Mouse (Mus musculus) kidney, embryonic 15.5 days (tissue): ENCODE data around the gene Polr2e. TPM values are rescaled to one million over a fixed set of nuclear protein-coding genes. Genes with fewer than 3 reads are reported as not detected.

Experiments
- ATAC-seq: fragments of 200-750 bp; cut with Nextera tagmentation; replicated peaks from 2 replicates; pipeline ENCODE4 v1.8.0; 2017; ENCODE audit warnings: moderate TSS enrichment; ENCODE audit not compliant: low FRiP score
- H3K27ac ChIP-seq: fragments of 300-500 bp; sonication (generic); 2 replicates; pipeline ENCODE4 v1.5.1; 2015; ENCODE audit warnings: mild to moderate bottlenecking, inconsistent platforms
- H3K27me3 ChIP-seq: fragments of 300-500 bp; sonication (generic); 2 replicates; pipeline ENCODE4 v1.6.1; 2015; ENCODE audit warnings: inconsistent platforms
- H3K36me3 ChIP-seq: fragments of 300-500 bp; sonication (generic); 2 replicates; pipeline ENCODE4 v1.6.1; 2015; ENCODE audit warnings: inconsistent platforms
- H3K4me1 ChIP-seq: fragments of 300-500 bp; sonication (generic); 2 replicates; pipeline ENCODE4 v1.6.1; 2015; ENCODE audit warnings: inconsistent platforms
- H3K4me2 ChIP-seq: fragments of 300-500 bp; sonication (generic); 2 replicates; pipeline ENCODE4 v1.6.1; 2015; ENCODE audit warnings: moderate library complexity, mild to moderate bottlenecking, inconsistent platforms
- H3K4me3 ChIP-seq: fragments of 300-500 bp; sonication (generic); replicated peaks from 2 replicates; pipeline ENCODE4 v1.5.1; 2015; ENCODE audit warnings: mild to moderate bottlenecking, inconsistent platforms
- H3K9ac ChIP-seq: fragments of 300-500 bp; sonication (generic); 2 replicates; pipeline ENCODE4 v1.6.1; 2015; ENCODE audit warnings: mild to moderate bottlenecking, inconsistent platforms
- H3K9me3 ChIP-seq: fragments of 300-500 bp; sonication (generic); replicated peaks from 2 replicates; pipeline ENCODE4 v1.6.1; 2016; ENCODE audit warnings: inconsistent platforms
- WGBS: fragments of 180-500 bp; shearing (Covaris S2); methylation state at CpG from one replicate; pipeline ENCODE4 v1.1.7; 2015; ENCODE audit warnings: mixed read lengths; 5-methylcytosine and 5-hydroxymethylcytosine counted together
- polyA plus RNA-seq: library from polyadenylated mRNA; unstranded; fragments of >200 nt; fragmentation: Nextera tagmentation; extraction: Ambion mirVana; gene quantifications from 2 replicates; pipeline ENCODE4 v1.2.1, GENCODE M21; 2015

Gene Polr2e
- 235 and 243 TPM in 2 replicates for polyA plus RNA-seq

DNA sequence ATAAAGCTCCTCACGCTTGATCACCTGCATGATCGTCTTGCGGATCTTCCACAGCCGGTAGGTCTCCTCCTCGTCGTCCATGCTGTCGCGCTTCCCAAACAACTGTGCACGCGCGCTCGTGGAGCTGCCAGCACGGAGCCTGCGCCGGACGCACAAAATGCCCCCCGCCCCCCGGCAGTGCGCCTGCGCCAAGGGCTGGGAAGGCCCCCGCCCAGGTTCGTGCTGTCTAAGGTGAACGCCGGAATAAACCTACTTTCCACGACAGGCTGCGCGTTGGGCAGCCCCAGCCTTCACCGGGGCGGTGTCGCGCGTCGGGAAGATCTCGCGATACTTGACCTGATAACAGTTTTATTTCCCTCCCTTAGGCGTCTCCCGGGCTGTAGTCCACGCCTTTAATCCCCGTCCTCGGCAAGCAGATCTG, at the start of gene Polr2e:
TSS of gene Polr2e (minus strand) at position 237 of the 421 bp plus-strand sequence.
- peak; percentile 98 for ATAC-seq
- WGBS: under 1% methylated on average over 40 of the region's 40 CpGs
- Histone ChIP-seq H3K4me3 (peak within 1 kb of the TSS; percentile 75), H3K4me1 (peaks cover 23% of the 10 kb centered on the region), H3K27ac (peak within 1 kb of the TSS; percentile 63), H3K9me3 (no peaks in the 10 kb centered on the region), H3K4me2 (peak within 1 kb of the TSS; percentile 78), H3K9ac (peak within 1 kb of the TSS; percentile 82), H3K36me3 (peaks cover 39% of the 10 kb centered on the region), H3K27me3 (no peaks in the 10 kb centered on the region)

- no peaks in the 10 kb centered on the region for H3K9me3 ChIP-seq
- WGBS: 43% methylated on average over 4 of the region's 4 CpGs
- no peak overlapping the region for H3K9ac ChIP-seq
- 0 out of 2 replicates have a peak overlapping the region, but pooled peaks have one; percentile 18 for H3K27ac ChIP-seq
- no peaks in the 10 kb centered on the region for H3K27me3 ChIP-seq
- H3K4me1 ChIP-seq: peaks cover 43% of the 10 kb centered on the region
- 0 out of 2 replicates have a peak, but pooled peaks have one; percentile 5 for ATAC-seq
- no peak overlapping the region for H3K4me2 ChIP-seq
- H3K36me3 ChIP-seq: peaks cover 15% of the 10 kb centered on the region
- no peak overlapping the region for H3K4me3 ChIP-seq
These were observed 49.6 kb upstream of the Polr2e start for GRCm38 (mm10) chr10:80089146-80089545.

DNA sequence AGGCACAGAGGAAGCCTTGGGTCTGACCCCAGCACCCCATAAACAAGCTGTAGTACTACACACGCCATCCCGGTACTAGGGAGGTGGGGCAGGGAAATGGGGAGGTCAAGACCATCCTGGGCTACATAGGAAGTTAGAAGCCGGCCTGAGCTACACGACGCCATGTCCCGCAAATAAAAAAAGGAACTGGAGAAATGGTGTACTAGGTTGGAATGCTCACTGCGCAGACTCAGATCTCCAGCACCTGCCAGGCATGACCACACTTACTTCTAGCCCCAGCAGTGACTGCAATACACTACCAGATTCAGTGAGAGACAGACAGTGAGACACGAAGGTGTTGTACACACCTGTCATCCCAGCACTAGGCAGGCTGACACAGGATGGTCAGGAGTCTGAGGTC, 47.9 kb upstream of the Polr2e start:
- H3K9ac ChIP-seq: no peak overlapping the region
- ATAC-seq: no peak
- peaks cover 31% of the 10 kb centered on the region for H3K36me3 ChIP-seq
- no peak overlapping the region for H3K4me2 ChIP-seq
- no peaks in the 10 kb centered on the region for H3K9me3 ChIP-seq
- WGBS: 85% methylated on average over 8 of the region's 8 CpGs
- H3K27me3 ChIP-seq: no peaks in the 10 kb centered on the region
- H3K4me3 ChIP-seq: no peak overlapping the region
- H3K27ac ChIP-seq: 0 out of 2 replicates have a peak overlapping the region, but pooled peaks have one; percentile 9
- peaks cover 33% of the 10 kb centered on the region for H3K4me1 ChIP-seq

- Histone ChIP-seq H3K9ac (no peak overlapping the region), H3K4me3 (no peak overlapping the region), H3K27me3 (no peaks in the 10 kb centered on the region), H3K4me2 (no peak overlapping the region), H3K4me1 (peaks cover 33% of the 10 kb centered on the region), H3K27ac (no peak overlapping the region), H3K36me3 (peaks cover 37% of the 10 kb centered on the region), H3K9me3 (no peaks in the 10 kb centered on the region)
- no peak for ATAC-seq
- WGBS: 66% methylated on average over 3 of the region's 3 CpGs
These were observed 47.3 kb upstream of the Polr2e start for GRCm38 (mm10) chr10:80086847-80087246.

DNA sequence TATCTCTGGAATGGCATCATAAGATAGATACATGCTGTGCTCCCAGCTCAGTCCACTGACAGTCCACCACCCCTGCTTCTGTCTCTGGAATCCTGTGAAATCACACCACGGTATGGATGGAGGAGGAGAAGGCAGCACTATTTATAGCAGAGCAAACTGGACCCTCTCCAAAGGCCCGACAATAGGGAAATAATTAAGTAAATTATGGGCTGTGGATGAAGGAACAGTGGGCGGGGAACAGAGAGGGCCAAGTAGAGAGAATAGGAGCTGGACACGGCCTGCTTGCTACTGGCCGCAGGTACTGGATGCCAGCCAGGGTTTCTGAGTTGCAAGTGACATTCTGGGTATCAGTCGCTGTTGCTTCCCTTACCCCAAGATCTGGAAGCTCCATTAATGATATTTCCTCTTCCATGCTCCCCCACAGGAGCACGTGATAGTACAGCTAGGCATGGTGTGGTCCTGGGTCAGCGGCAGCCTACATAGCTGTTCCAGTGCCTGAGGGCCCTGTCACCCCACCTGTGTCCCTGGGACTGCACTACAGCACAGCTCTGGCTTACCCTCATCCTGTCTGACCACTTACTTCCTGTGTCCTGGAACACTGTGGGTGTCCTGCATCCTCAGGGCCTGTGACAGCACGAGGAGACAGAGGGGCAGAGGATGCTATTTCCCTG, 45.4 kb upstream of the Polr2e start:
- H3K36me3 ChIP-seq: peaks cover 55% of the 10 kb centered on the region
- WGBS: 49% methylated on average over 9 of the region's 9 CpGs
- no peaks in the 10 kb centered on the region for H3K27me3 ChIP-seq
- H3K4me3 ChIP-seq: no peak overlapping the region
- no peak overlapping the region for H3K9ac ChIP-seq
- no peaks in the 10 kb centered on the region for H3K9me3 ChIP-seq
- H3K27ac ChIP-seq: peak overlapping the region; percentile 77
- peak; percentile 43; the same call in 1 of the 2 replicates for ATAC-seq
- peaks cover 33% of the 10 kb centered on the region for H3K4me1 ChIP-seq
- no peak overlapping the region for H3K4me2 ChIP-seq

GRCm38 (mm10) chr10:80081075-80081474, 41.5 kb upstream of the Polr2e start:
- peaks cover 72% of the 10 kb centered on the region for H3K36me3 ChIP-seq
- no peak overlapping the region for H3K9ac ChIP-seq
- H3K4me2 ChIP-seq: no peak overlapping the region
- H3K27me3 ChIP-seq: no peaks in the 10 kb centered on the region
- ATAC-seq: no peak
- peaks cover 20% of the 10 kb centered on the region for H3K4me1 ChIP-seq
- no peak overlapping the region for H3K27ac ChIP-seq
- no peaks in the 10 kb centered on the region for H3K9me3 ChIP-seq
- no peak overlapping the region for H3K4me3 ChIP-seq
- 76% methylated on average over 3 of the region's 3 CpGs for WGBS

DNA sequence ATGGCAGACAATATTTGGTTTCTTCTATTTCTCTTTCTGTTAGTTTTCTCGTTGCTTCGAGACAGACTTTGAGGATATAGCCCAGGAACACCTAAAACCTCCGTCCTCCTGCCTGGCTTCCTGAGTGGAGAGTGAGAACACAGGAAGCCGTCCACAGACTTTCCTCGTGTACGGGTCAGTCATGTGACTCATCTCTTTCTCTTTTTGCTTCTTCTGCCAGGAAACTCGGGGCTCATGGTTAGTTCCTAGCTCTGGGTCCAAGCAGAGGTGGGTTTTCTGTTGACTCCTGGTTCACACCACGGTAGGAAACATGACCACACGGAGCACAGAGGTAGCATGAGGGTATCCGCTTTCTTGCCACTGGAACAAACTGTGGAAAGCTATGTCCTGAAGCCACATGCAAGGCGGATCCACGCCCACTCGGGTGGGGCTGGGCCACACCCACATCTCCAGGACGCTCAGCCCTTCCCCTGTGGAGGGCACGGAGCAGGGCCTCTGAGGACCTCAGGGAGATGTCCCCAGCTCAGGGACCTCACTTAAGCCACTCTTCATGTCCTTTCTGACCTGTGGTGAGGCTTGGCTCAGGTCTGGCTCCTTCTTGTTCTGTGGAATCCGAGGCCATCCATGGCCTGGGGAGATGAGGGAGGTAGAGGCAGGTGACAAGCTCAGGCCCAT, 40.9 kb upstream of the Polr2e start:
- Histone ChIP-seq H3K36me3 (peaks cover 70% of the 10 kb centered on the region), H3K4me1 (peaks cover 22% of the 10 kb centered on the region), H3K27ac (no peak overlapping the region), H3K9me3 (no peaks in the 10 kb centered on the region), H3K4me2 (no peak overlapping the region), H3K27me3 (no peaks in the 10 kb centered on the region), H3K4me3 (no peak overlapping the region), H3K9ac (no peak overlapping the region)
- 80% methylated on average over 16 of the region's 16 CpGs for WGBS
- ATAC-seq: no peak

DNA sequence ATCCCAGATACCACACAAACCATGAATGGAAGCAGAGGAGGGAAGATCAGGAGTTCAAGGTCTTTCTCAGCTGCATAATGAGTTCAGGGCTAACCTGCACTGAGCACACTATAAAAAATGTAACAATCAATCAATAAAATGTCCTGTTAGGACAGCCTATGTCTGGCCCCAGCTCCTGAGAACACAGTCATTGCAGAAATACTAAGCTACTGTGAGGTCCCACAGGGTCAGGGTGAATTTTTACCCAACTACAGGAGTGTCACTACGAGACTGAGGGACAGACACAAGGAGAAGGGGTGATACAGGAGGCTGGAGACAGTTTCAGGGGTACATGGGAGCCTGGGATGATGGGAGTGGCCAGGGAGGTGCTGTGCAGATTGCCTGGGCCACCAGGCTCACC, 38.8 kb upstream of the Polr2e start:
- Histone ChIP-seq H3K36me3 (peaks cover 50% of the 10 kb centered on the region), H3K9ac (no peak overlapping the region), H3K4me1 (peaks cover 24% of the 10 kb centered on the region), H3K9me3 (no peaks in the 10 kb centered on the region), H3K4me2 (no peak overlapping the region), H3K27ac (no peak overlapping the region), H3K4me3 (no peak overlapping the region), H3K27me3 (no peaks in the 10 kb centered on the region)
- 81% methylated on average over 1 of the region's 1 CpGs for WGBS
- ATAC-seq: no peak

GRCm38 (mm10) chr10:80077312-80077711, 37.7 kb upstream of the Polr2e start:
- Histone ChIP-seq H3K9ac (no peak overlapping the region), H3K27ac (no peak overlapping the region), H3K4me1 (peaks cover 34% of the 10 kb centered on the region), H3K4me2 (no peak overlapping the region), H3K9me3 (no peaks in the 10 kb centered on the region), H3K27me3 (no peaks in the 10 kb centered on the region), H3K4me3 (no peak overlapping the region), H3K36me3 (peaks cover 40% of the 10 kb centered on the region)
- WGBS: 93% methylated on average over 5 of the region's 5 CpGs
- no peak for ATAC-seq

GRCm38 (mm10) chr10:80076386-80076785, 36.8 kb upstream of the Polr2e start:
- H3K4me2 ChIP-seq: no peak overlapping the region
- H3K27me3 ChIP-seq: no peaks in the 10 kb centered on the region
- H3K9ac ChIP-seq: no peak overlapping the region
- peaks cover 34% of the 10 kb centered on the region for H3K36me3 ChIP-seq
- peaks cover 43% of the 10 kb centered on the region for H3K4me1 ChIP-seq
- no peak overlapping the region for H3K4me3 ChIP-seq
- H3K9me3 ChIP-seq: no peaks in the 10 kb centered on the region
- ATAC-seq: no peak
- 96% methylated on average over 4 of the region's 4 CpGs for WGBS
- H3K27ac ChIP-seq: no peak overlapping the region

GRCm38 (mm10) chr10:80075924-80076323, 36.3 kb upstream of the Polr2e start:
- no peak overlapping the region for H3K4me3 ChIP-seq
- H3K36me3 ChIP-seq: peaks cover 29% of the 10 kb centered on the region
- no peaks in the 10 kb centered on the region for H3K9me3 ChIP-seq
- 38% methylated on average over 1 of the region's 1 CpGs for WGBS
- peaks cover 48% of the 10 kb centered on the region for H3K4me1 ChIP-seq
- no peak for ATAC-seq
- no peak overlapping the region for H3K9ac ChIP-seq
- H3K27me3 ChIP-seq: no peaks in the 10 kb centered on the region
- peak overlapping the region; percentile 64 for H3K27ac ChIP-seq
- no peak overlapping the region for H3K4me2 ChIP-seq

GRCm38 (mm10) chr10:80074813-80075601, 35.4 kb upstream of the Polr2e start:
- peaks cover 22% of the 10 kb centered on the region for H3K36me3 ChIP-seq
- H3K4me3 ChIP-seq: peak overlapping the region; percentile 34
- peak; percentile 30; the same call in 1 of the 2 replicates for ATAC-seq

More at GRCm38 (mm10) chr10:80074813-80075601, 35.4 kb upstream of the Polr2e start:
- Histone ChIP-seq H3K4me2 (peak overlapping the region; percentile 59), H3K27me3 (no peaks in the 10 kb centered on the region), H3K27ac (peak overlapping the region; percentile 64), H3K9ac (peak overlapping the region; percentile 31; the same call in 1 of the 2 replicates), H3K4me1 (peaks cover 53% of the 10 kb centered on the region), H3K9me3 (no peaks in the 10 kb centered on the region)
- 12% methylated on average over 28 of the region's 28 CpGs for WGBS
